ENCODE assay signal across 18 mouse cellular contexts in the genomic region with DNA sequence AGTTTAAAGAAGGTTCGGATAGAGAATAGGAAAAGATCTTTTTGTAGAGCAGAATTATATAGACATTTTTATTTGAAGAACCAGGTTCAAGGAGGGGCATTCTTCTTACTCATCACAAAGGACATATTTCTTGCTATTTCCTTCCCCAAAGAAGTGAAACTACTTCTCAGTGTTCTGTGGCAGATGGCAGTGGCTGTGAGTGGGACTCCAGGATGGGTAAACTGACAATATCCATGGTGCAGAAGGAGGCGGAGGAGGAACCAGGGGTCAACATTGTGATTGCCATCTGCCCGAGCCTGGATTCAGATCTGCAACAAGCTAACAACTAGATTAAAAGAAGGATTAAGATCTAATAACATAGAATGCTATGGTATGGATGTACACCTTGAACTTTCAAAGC. TPM values are rescaled to one million over a fixed set of nuclear protein-coding genes. Genes with fewer than 3 reads are reported as not detected.
DNase-seq lines count a peak whose midpoint lies in the region.
"Had no signal": no experiment of that assay in that cellular context is flagged by ENCODE, and none has a peak within 500 bp of the region (broad histone marks: within the 10 kb centered on the region; RNA-seq: fewer than 3 reads in every experiment).

No protein-coding gene starts in this region.

- peak; percentile 8 to 17 for DNase-seq in layer of hippocampus, adult 18-20 months (ENCODE audit: low spot score in 2 of 2)
- DNase-seq in layer of hippocampus, postnatal 25 days (ENCODE audit: extremely low spot score in 1 of 2, low spot score in 1 of 2) = no peak
- peak; percentile 36 for DNase-seq in right cerebral cortex, adult 18-20 months
- no peak for DNase-seq in right cerebral cortex, postnatal 14 days
- peak; percentile 15 to 49 for DNase-seq in frontal cortex, postnatal 36 days (ENCODE audit: low spot score in 2 of 2)
- DNase-seq in layer of hippocampus, postnatal 36 days = peak; percentile 4 to 5
- DNase-seq in cerebellum, adult 18-20 months = no peak
- DNase-seq: adrenal gland, adult 2 months; adrenal gland, postnatal 25 days; cerebellum, adult 8-10 months; cerebellum, postnatal 14 days; embryo, embryonic 11 days; gastrocnemius, postnatal 36 days; heart, adult 11 months; heart, postnatal 36 days had no signal

RNA-seq across cellular contexts. Expression of a gene that starts 4.2 kb away (rescaled TPM):
- total RNA-seq in layer of hippocampus, adult 18-20 months (2021) = not detected
- total RNA-seq in layer of hippocampus, postnatal 25 days (2021) = not detected
- total RNA-seq in layer of hippocampus, postnatal 36 days (2021) = not detected
- total RNA-seq: adrenal gland, adult 2 months; adrenal gland, postnatal 25 days; common myeloid progenitor, adult 5-6 weeks; ES-E14; gastrocnemius, adult 8-10 months; gastrocnemius, postnatal 36 days; heart, postnatal 36 days had no signal

RNA-seq across cellular contexts. Expression of a gene that starts 8.3 kb away (rescaled TPM):
- not detected for total RNA-seq in layer of hippocampus, adult 18-20 months (2021)
- not detected for total RNA-seq in layer of hippocampus, postnatal 25 days (2021)
- total RNA-seq in layer of hippocampus, postnatal 36 days (2021) = not detected
- total RNA-seq: adrenal gland, adult 2 months; adrenal gland, postnatal 25 days; common myeloid progenitor, adult 5-6 weeks; ES-E14; gastrocnemius, adult 8-10 months; gastrocnemius, postnatal 36 days; heart, postnatal 36 days had no signal

RNA-seq across cellular contexts. Expression of a gene that starts 22.2 kb away (rescaled TPM):
- total RNA-seq in layer of hippocampus, adult 18-20 months (2021) = not detected
- total RNA-seq in layer of hippocampus, postnatal 25 days (2021) = not detected
- not detected for total RNA-seq in layer of hippocampus, postnatal 36 days (2021)
- total RNA-seq: adrenal gland, adult 2 months; adrenal gland, postnatal 25 days; common myeloid progenitor, adult 5-6 weeks; ES-E14; gastrocnemius, adult 8-10 months; gastrocnemius, postnatal 36 days; heart, postnatal 36 days had no signal

RNA-seq across cellular contexts. Expression of a gene that starts 41.6 kb away (rescaled TPM):
- under 1 TPM in 1 of 2 experiments, not detected in 1; 0.10 TPM for total RNA-seq in layer of hippocampus, adult 18-20 months (2021)
- total RNA-seq in layer of hippocampus, postnatal 25 days (2021) = not detected
- total RNA-seq in layer of hippocampus, postnatal 36 days (2021) = not detected
- total RNA-seq: adrenal gland, adult 2 months; adrenal gland, postnatal 25 days; common myeloid progenitor, adult 5-6 weeks; ES-E14; gastrocnemius, adult 8-10 months; gastrocnemius, postnatal 36 days; heart, postnatal 36 days had no signal

RNA-seq across cellular contexts. Expression of a gene that starts 48.6 kb away (rescaled TPM):
- total RNA-seq in layer of hippocampus, adult 18-20 months (2021) = not detected
- not detected for total RNA-seq in layer of hippocampus, postnatal 25 days (2021)
- not detected for total RNA-seq in layer of hippocampus, postnatal 36 days (2021)
- total RNA-seq: adrenal gland, postnatal 25 days; common myeloid progenitor, adult 5-6 weeks; ES-E14; gastrocnemius, adult 8-10 months; gastrocnemius, postnatal 36 days had no signal

Comparison
In these comparisons a context has a peak if more than half of its experiments do, and no peak if none do; other contexts are left out.
1. DNase-seq: peak in layer of hippocampus, adult 18-20 months (2 of 2), right cerebral cortex, adult 18-20 months (single experiment), frontal cortex, postnatal 36 days (2 of 2) and layer of hippocampus, postnatal 36 days (2 of 2); none in layer of hippocampus, postnatal 25 days (0 of 2), right cerebral cortex, postnatal 14 days (single experiment) and cerebellum, adult 18-20 months (0 of 2).